Mouse (Mus musculus): ENCODE data around the gene Zfp865. TPM values are rescaled to one million over a fixed set of nuclear protein-coding genes. Genes with fewer than 3 reads are reported as not detected.

Gene Zfp865
- polyA plus RNA-seq, 1 experiment from 2014 or later = 3.7 TPM

DNA sequence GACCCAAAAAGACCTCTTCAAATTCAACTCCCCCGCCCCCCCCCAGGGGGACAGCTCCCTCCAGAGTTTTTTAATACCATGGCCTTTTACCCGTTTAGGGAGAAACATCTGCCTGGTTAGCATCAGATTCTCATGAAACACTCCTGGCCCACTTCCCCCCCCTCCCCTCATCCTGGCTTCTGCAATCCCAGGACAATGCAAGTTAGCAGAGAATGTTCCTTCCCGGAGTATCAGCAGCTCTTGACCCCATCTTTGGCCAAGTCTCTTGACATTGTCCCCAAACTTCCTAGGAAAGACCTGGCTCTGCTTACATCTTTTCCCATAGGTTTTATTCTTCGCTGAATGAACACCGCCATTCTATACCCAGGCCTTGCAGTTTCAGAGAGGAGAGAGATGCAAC lies 1.0 kb downstream of the Zfp865 start:
- H3K9me3 ChIP-seq (replicated peaks; ENCODE audit: control insufficient read depth, low read length) = no peaks in the 10 kb centered on the region
- H3K4me3 ChIP-seq (replicated peaks; ENCODE audit: low read length) = peak overlapping the region; percentile 84
- WGBS = 43% methylated on average over 5 of the region's 5 CpGs
- peak overlapping the region; percentile 85 for H3K4me2 ChIP-seq (ENCODE audit: low read depth, low read length)
- H3K36me3 ChIP-seq (ENCODE audit: control insufficient read depth, insufficient read depth, low read length) = peaks cover 6% of the 10 kb centered on the region; the same call in 1 of the 2 replicates
- peak overlapping the region; percentile 97 for H3K9ac ChIP-seq (ENCODE audit: low read length)
- H3K27me3 ChIP-seq (ENCODE audit: control insufficient read depth, insufficient read depth, low read length) = no peaks in the 10 kb centered on the region
- H3K27ac ChIP-seq (ENCODE audit: low read length) = peak overlapping the region; percentile 91
- ATAC-seq (ENCODE audit: insufficient read depth, low FRiP score) = no peak
- peaks cover 15% of the 10 kb centered on the region for H3K4me1 ChIP-seq (ENCODE audit: control insufficient read depth, insufficient read depth, low read length)

- no peak overlapping the region for H3K4me2 ChIP-seq (ENCODE audit: low read depth, low read length)
- H3K36me3 ChIP-seq (ENCODE audit: control insufficient read depth, insufficient read depth, low read length) = peaks cover 69% of the 10 kb centered on the region
- H3K4me1 ChIP-seq (ENCODE audit: control insufficient read depth, insufficient read depth, low read length) = no peaks in the 10 kb centered on the region
- no peaks in the 10 kb centered on the region for H3K27me3 ChIP-seq (ENCODE audit: control insufficient read depth, insufficient read depth, low read length)
- no peak overlapping the region for H3K4me3 ChIP-seq (replicated peaks; ENCODE audit: low read length)
- ATAC-seq (ENCODE audit: insufficient read depth, low FRiP score) = no peak
- H3K9me3 ChIP-seq (replicated peaks; ENCODE audit: control insufficient read depth, low read length) = peaks cover 38% of the 10 kb centered on the region
- no peak overlapping the region for H3K27ac ChIP-seq (ENCODE audit: low read length)
- H3K9ac ChIP-seq (ENCODE audit: low read length) = no peak overlapping the region
- WGBS = 95% methylated on average over 22 of the region's 22 CpGs
Observed at GRCm38 (mm10) chr7:5029543-5029942, 9.4 kb downstream of the Zfp865 start.

GRCm38 (mm10) chr7:5029946-5030345 lies 9.8 kb downstream of the Zfp865 start:
- no peak overlapping the region for H3K9ac ChIP-seq (ENCODE audit: low read length)
- no peaks in the 10 kb centered on the region for H3K4me1 ChIP-seq (ENCODE audit: control insufficient read depth, insufficient read depth, low read length)
- no peak overlapping the region for H3K4me3 ChIP-seq (replicated peaks; ENCODE audit: low read length)
- no peak for ATAC-seq (ENCODE audit: insufficient read depth, low FRiP score)
- H3K9me3 ChIP-seq (replicated peaks; ENCODE audit: control insufficient read depth, low read length) = peaks cover 38% of the 10 kb centered on the region
- H3K27me3 ChIP-seq (ENCODE audit: control insufficient read depth, insufficient read depth, low read length) = no peaks in the 10 kb centered on the region
- no peak overlapping the region for H3K4me2 ChIP-seq (ENCODE audit: low read depth, low read length)
- no peak overlapping the region for H3K27ac ChIP-seq (ENCODE audit: low read length)
- H3K36me3 ChIP-seq (ENCODE audit: control insufficient read depth, insufficient read depth, low read length) = peaks cover 73% of the 10 kb centered on the region
- 93% methylated on average over 21 of the region's 21 CpGs for WGBS

DNA sequence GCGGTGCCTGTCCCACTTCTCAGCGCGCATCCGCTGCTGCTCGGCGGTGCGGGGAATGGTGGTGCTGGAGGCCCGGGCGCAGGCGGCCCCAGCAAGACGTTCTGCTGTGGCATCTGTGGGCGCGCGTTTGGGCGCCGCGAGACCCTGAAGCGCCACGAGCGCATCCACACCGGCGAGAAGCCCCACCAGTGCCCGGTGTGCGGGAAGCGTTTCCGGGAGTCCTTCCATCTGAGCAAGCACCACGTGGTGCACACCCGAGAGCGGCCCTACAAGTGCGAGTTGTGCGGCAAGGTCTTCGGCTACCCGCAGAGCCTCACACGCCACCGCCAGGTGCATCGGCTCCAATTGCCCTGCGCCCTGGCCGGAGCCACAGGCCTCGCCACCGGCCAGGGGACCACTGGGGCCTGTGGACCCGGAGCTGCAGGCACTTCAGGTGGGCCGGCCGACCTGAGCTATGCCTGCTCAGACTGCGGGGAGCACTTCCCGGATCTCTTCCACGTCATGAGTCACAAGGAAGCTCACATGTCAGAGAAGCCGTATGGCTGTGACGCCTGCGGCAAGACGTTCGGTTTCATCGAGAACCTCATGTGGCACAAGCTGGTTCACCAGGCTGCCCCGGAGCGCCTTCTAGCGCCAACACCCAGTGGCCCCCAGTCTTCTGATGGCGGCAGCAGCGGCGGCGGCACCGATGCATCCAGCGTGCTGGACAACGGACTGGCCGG lies 10.5 kb downstream of the Zfp865 start:
- no peak overlapping the region for H3K4me3 ChIP-seq (replicated peaks; ENCODE audit: low read length)
- ATAC-seq (ENCODE audit: insufficient read depth, low FRiP score) = no peak
- H3K4me1 ChIP-seq (ENCODE audit: control insufficient read depth, insufficient read depth, low read length) = no peaks in the 10 kb centered on the region

DNA sequence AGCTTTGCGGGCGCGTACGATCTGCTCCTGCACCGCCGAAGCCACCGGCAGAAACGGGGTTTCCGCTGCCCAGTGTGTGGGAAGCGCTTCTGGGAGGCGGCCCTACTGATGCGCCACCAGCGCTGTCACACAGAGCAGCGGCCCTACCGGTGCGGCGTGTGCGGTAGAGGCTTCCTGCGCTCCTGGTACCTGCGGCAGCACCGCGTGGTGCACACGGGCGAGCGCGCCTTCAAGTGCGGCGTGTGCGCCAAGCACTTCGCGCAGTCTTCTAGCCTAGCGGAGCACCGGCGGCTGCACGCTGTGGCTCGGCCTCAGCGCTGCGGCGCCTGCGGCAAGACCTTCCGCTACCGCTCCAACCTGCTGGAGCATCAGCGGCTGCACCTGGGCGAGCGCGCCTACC lies 11.3 kb downstream of the Zfp865 start:
- peaks cover 38% of the 10 kb centered on the region for H3K9me3 ChIP-seq (replicated peaks; ENCODE audit: control insufficient read depth, low read length)

More for the DNA sequence above, 10.5 kb downstream of the Zfp865 start:
- no peaks in the 10 kb centered on the region for H3K27me3 ChIP-seq (ENCODE audit: control insufficient read depth, insufficient read depth, low read length)
- H3K9ac ChIP-seq (ENCODE audit: low read length) = no peak overlapping the region
- H3K27ac ChIP-seq (ENCODE audit: low read length) = no peak overlapping the region
- H3K9me3 ChIP-seq (replicated peaks; ENCODE audit: control insufficient read depth, low read length) = peaks cover 38% of the 10 kb centered on the region
- 86% methylated on average over 63 of the region's 63 CpGs for WGBS
- H3K36me3 ChIP-seq (ENCODE audit: control insufficient read depth, insufficient read depth, low read length) = peaks cover 80% of the 10 kb centered on the region
- H3K4me2 ChIP-seq (ENCODE audit: low read depth, low read length) = no peak overlapping the region

DNA sequence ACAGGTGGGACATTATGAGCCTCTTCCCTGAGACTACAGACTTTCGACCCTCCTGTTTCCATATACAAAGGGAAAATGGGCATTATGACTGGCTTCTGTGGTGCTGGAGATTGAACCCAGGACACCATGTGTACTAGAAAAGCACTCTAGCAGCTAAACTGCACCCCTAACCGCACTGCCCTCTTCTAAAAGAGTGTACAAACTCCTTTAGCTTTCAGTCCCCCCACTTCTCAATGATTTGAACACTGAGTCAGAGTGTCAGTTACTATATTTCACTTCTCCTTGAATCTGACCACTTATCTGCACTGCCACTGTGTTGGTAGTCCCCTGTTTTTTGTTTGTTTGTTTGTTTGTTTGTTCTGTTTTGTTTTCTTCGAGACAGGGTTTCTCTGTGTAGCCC lies 13.6 kb downstream of the Zfp865 start, which contains the start of gene 4632433K11Rik:
4632433K11Rik (plus strand) TSS at position 301 of the 400 bp plus-strand sequence.
- Histone ChIP-seq H3K36me3 (ENCODE audit: control insufficient read depth, insufficient read depth, low read length) (peaks cover 74% of the 10 kb centered on the region), H3K27me3 (ENCODE audit: control insufficient read depth, insufficient read depth, low read length) (no peaks in the 10 kb centered on the region), H3K9me3 (replicated peaks; ENCODE audit: control insufficient read depth, low read length) (peaks cover 36% of the 10 kb centered on the region), H3K9ac (ENCODE audit: low read length) (no peak within 1 kb of the TSS), H3K4me2 (ENCODE audit: low read depth, low read length) (no peak within 1 kb of the TSS), H3K4me3 (replicated peaks; ENCODE audit: low read length) (no peak within 1 kb of the TSS), H3K4me1 (ENCODE audit: control insufficient read depth, insufficient read depth, low read length) (no peaks in the 10 kb centered on the region), H3K27ac (ENCODE audit: low read length) (no peak within 1 kb of the TSS)
- 84% methylated on average over 3 of the region's 3 CpGs for WGBS
- no peak for ATAC-seq (ENCODE audit: insufficient read depth, low FRiP score)

More for the DNA sequence above, 11.3 kb downstream of the Zfp865 start:
- H3K4me3 ChIP-seq (replicated peaks; ENCODE audit: low read length) = no peak overlapping the region
- ATAC-seq (ENCODE audit: insufficient read depth, low FRiP score) = no peak
- no peak overlapping the region for H3K9ac ChIP-seq (ENCODE audit: low read length)
- no peak overlapping the region for H3K4me2 ChIP-seq (ENCODE audit: low read depth, low read length)
- H3K4me1 ChIP-seq (ENCODE audit: control insufficient read depth, insufficient read depth, low read length) = no peaks in the 10 kb centered on the region
- 85% methylated on average over 46 of the region's 46 CpGs for WGBS
- H3K36me3 ChIP-seq (ENCODE audit: control insufficient read depth, insufficient read depth, low read length) = peaks cover 87% of the 10 kb centered on the region
- H3K27ac ChIP-seq (ENCODE audit: low read length) = no peak overlapping the region
- no peaks in the 10 kb centered on the region for H3K27me3 ChIP-seq (ENCODE audit: control insufficient read depth, insufficient read depth, low read length)

GRCm38 (mm10) chr7:5035628-5036027 lies 15.5 kb downstream of the Zfp865 start:
- no peak overlapping the region for H3K9ac ChIP-seq (ENCODE audit: low read length)
- H3K4me2 ChIP-seq (ENCODE audit: low read depth, low read length) = no peak overlapping the region
- 95% methylated on average over 17 of the region's 17 CpGs for WGBS
- peaks cover 56% of the 10 kb centered on the region for H3K36me3 ChIP-seq (ENCODE audit: control insufficient read depth, insufficient read depth, low read length)
- H3K9me3 ChIP-seq (replicated peaks; ENCODE audit: control insufficient read depth, low read length) = peaks cover 18% of the 10 kb centered on the region
- no peak overlapping the region for H3K27ac ChIP-seq (ENCODE audit: low read length)
- no peak overlapping the region for H3K4me3 ChIP-seq (replicated peaks; ENCODE audit: low read length)
- H3K4me1 ChIP-seq (ENCODE audit: control insufficient read depth, insufficient read depth, low read length) = peaks cover 7% of the 10 kb centered on the region
- H3K27me3 ChIP-seq (ENCODE audit: control insufficient read depth, insufficient read depth, low read length) = no peaks in the 10 kb centered on the region
- ATAC-seq (ENCODE audit: insufficient read depth, low FRiP score) = no peak

- Histone ChIP-seq H3K27me3 (ENCODE audit: control insufficient read depth, insufficient read depth, low read length) (no peaks in the 10 kb centered on the region), H3K36me3 (ENCODE audit: control insufficient read depth, insufficient read depth, low read length) (peaks cover 51% of the 10 kb centered on the region), H3K27ac (ENCODE audit: low read length) (no peak overlapping the region), H3K4me1 (ENCODE audit: control insufficient read depth, insufficient read depth, low read length) (peaks cover 7% of the 10 kb centered on the region), H3K9me3 (replicated peaks; ENCODE audit: control insufficient read depth, low read length) (peaks cover 12% of the 10 kb centered on the region), H3K4me3 (replicated peaks; ENCODE audit: low read length) (no peak overlapping the region), H3K9ac (ENCODE audit: low read length) (no peak overlapping the region), H3K4me2 (ENCODE audit: low read depth, low read length) (no peak overlapping the region)
- 91% methylated on average over 9 of the region's 9 CpGs for WGBS
- no peak for ATAC-seq (ENCODE audit: insufficient read depth, low FRiP score)
Observed at GRCm38 (mm10) chr7:5036136-5036535, 16.0 kb downstream of the Zfp865 start.

DNA sequence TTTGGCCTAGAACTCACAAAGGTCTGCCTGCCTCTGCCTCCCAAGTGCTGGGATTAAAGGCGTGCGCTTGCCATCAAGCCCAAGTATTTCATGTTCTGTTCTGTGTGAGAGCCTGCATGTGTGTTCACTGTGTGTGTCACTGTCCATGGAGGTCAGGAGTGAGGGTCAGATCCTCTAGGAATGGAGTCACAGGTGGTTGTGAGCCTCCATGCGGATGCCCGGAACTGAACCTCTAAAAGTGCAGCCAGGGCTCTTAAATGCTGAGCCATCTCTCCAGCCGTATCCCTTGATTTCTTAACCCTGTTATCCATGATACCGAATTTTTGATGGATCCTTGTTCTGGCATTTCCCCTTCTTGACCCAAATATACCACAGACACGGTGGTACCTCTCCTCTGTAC lies 16.9 kb downstream of the Zfp865 start:
- H3K4me1 ChIP-seq (ENCODE audit: control insufficient read depth, insufficient read depth, low read length) = peaks cover 7% of the 10 kb centered on the region
- no peak overlapping the region for H3K4me2 ChIP-seq (ENCODE audit: low read depth, low read length)
- no peaks in the 10 kb centered on the region for H3K27me3 ChIP-seq (ENCODE audit: control insufficient read depth, insufficient read depth, low read length)
- H3K36me3 ChIP-seq (ENCODE audit: control insufficient read depth, insufficient read depth, low read length) = peaks cover 42% of the 10 kb centered on the region
- ATAC-seq (ENCODE audit: insufficient read depth, low FRiP score) = no peak
- H3K27ac ChIP-seq (ENCODE audit: low read length) = no peak overlapping the region
- no peak overlapping the region for H3K4me3 ChIP-seq (replicated peaks; ENCODE audit: low read length)
- no peak overlapping the region for H3K9ac ChIP-seq (ENCODE audit: low read length)
- peaks cover 4% of the 10 kb centered on the region; the same call in 1 of the 2 replicates for H3K9me3 ChIP-seq (replicated peaks; ENCODE audit: control insufficient read depth, low read length)
- 92% methylated on average over 7 of the region's 7 CpGs for WGBS

All from stomach, embryonic 16.5 days (tissue).